Mouse (Mus musculus): ENCODE measurements around the gene Ino80b. TPM values are rescaled to one million over a fixed set of nuclear protein-coding genes. Genes with fewer than 3 reads are reported as not detected.

The Ino80b gene
- polyA plus RNA-seq, 1 experiment, result 70.3 TPM

GRCm38 (mm10) chr6:83134951-83135513 is 9.8 kb upstream of the Ino80b start, which contains the start of gene Rtkn:
Rtkn (plus strand) TSS chr6:83135463.
- peak within 1 kb of the TSS; percentile 83 for H3K4me3 ChIP-seq (ENCODE audit: low read depth, low read length)
- no peaks in the 10 kb centered on the region for H3K27me3 ChIP-seq (ENCODE audit: control insufficient read depth, insufficient read depth, low read length)
- peaks cover 27% of the 10 kb centered on the region for H3K4me1 ChIP-seq (ENCODE audit: control insufficient read depth, insufficient read depth, insufficient read length, low read length)
- H3K27ac ChIP-seq (ENCODE audit: insufficient read depth, low read depth, low read length), result peak within 1 kb of the TSS; percentile 93
- TF ChIP-seq CTCF (IDR thresholded peaks at IDR 0.05; ENCODE audit: extremely low read depth, insufficient read length, insufficient replicate concordance, low read depth, low read length) (no peak), POLR2A (IDR thresholded peaks at IDR 0.05; ENCODE audit: low read depth, low read length) (peak; percentile 58; the same call in 1 of the 2 replicates)
- H3K36me3 ChIP-seq (ENCODE audit: control insufficient read depth, insufficient read depth, low read length), result peaks cover 4% of the 10 kb centered on the region; the same call in 1 of the 2 replicates
- 28% methylated on average over 7 of the region's 7 CpGs for WGBS

GRCm38 (mm10) chr6:83134226-83134625 is 9.0 kb upstream of the Ino80b start:
- no peaks in the 10 kb centered on the region for H3K27me3 ChIP-seq (ENCODE audit: control insufficient read depth, insufficient read depth, low read length)
- 39% methylated on average over 3 of the region's 3 CpGs for WGBS

GRCm38 (mm10) chr6:83132176-83132919 is 7.1 kb upstream of the Ino80b start:
- WGBS, result 42% methylated on average over 9 of the region's 9 CpGs
- TF ChIP-seq CTCF (IDR thresholded peaks at IDR 0.05; ENCODE audit: extremely low read depth, insufficient read length, insufficient replicate concordance, low read depth, low read length), result no peak
- no peak for TF ChIP-seq POLR2A (IDR thresholded peaks at IDR 0.05; ENCODE audit: low read depth, low read length)
- Histone ChIP-seq H3K36me3 (ENCODE audit: control insufficient read depth, insufficient read depth, low read length) (no peaks in the 10 kb centered on the region), H3K4me3 (ENCODE audit: low read depth, low read length) (no peak overlapping the region), H3K27ac (ENCODE audit: insufficient read depth, low read depth, low read length) (peak overlapping the region; percentile 97), H3K4me1 (ENCODE audit: control insufficient read depth, insufficient read depth, insufficient read length, low read length) (peaks cover 21% of the 10 kb centered on the region), H3K27me3 (ENCODE audit: control insufficient read depth, insufficient read depth, low read length) (no peaks in the 10 kb centered on the region)

More at GRCm38 (mm10) chr6:83134226-83134625, 9.0 kb upstream of the Ino80b start:
- H3K27ac ChIP-seq (ENCODE audit: insufficient read depth, low read depth, low read length), result peak overlapping the region; percentile 93
- peaks cover 27% of the 10 kb centered on the region for H3K4me1 ChIP-seq (ENCODE audit: control insufficient read depth, insufficient read depth, insufficient read length, low read length)
- TF ChIP-seq CTCF (IDR thresholded peaks at IDR 0.05; ENCODE audit: extremely low read depth, insufficient read length, insufficient replicate concordance, low read depth, low read length) (no peak), POLR2A (IDR thresholded peaks at IDR 0.05; ENCODE audit: low read depth, low read length) (no peak)
- no peak overlapping the region for H3K4me3 ChIP-seq (ENCODE audit: low read depth, low read length)
- peaks cover 2% of the 10 kb centered on the region; the same call in 1 of the 2 replicates for H3K36me3 ChIP-seq (ENCODE audit: control insufficient read depth, insufficient read depth, low read length)

GRCm38 (mm10) chr6:83131469-83132034 is 6.3 kb upstream of the Ino80b start:
- WGBS, result 12% methylated on average over 6 of the region's 6 CpGs
- H3K4me1 ChIP-seq (ENCODE audit: control insufficient read depth, insufficient read depth, insufficient read length, low read length), result peaks cover 21% of the 10 kb centered on the region
- no peaks in the 10 kb centered on the region for H3K36me3 ChIP-seq (ENCODE audit: control insufficient read depth, insufficient read depth, low read length)
- peak overlapping the region; percentile 97 for H3K27ac ChIP-seq (ENCODE audit: insufficient read depth, low read depth, low read length)
- TF ChIP-seq CTCF (IDR thresholded peaks at IDR 0.05; ENCODE audit: extremely low read depth, insufficient read length, insufficient replicate concordance, low read depth, low read length) (no peak), POLR2A (IDR thresholded peaks at IDR 0.05; ENCODE audit: low read depth, low read length) (no peak)
- no peak overlapping the region for H3K4me3 ChIP-seq (ENCODE audit: low read depth, low read length)
- no peaks in the 10 kb centered on the region for H3K27me3 ChIP-seq (ENCODE audit: control insufficient read depth, insufficient read depth, low read length)

GRCm38 (mm10) chr6:83127419-83127818 is 2.2 kb upstream of the Ino80b start:
- WGBS, result 93% methylated on average over 5 of the region's 5 CpGs

GRCm38 (mm10) chr6:83124851-83125312 is 349 bp downstream of the Ino80b start:
- Histone ChIP-seq H3K27me3 (ENCODE audit: control insufficient read depth, insufficient read depth, low read length) (no peaks in the 10 kb centered on the region), H3K36me3 (ENCODE audit: control insufficient read depth, insufficient read depth, low read length) (no peaks in the 10 kb centered on the region), H3K4me1 (ENCODE audit: control insufficient read depth, insufficient read depth, insufficient read length, low read length) (peaks cover 13% of the 10 kb centered on the region), H3K4me3 (ENCODE audit: low read depth, low read length) (peak overlapping the region; percentile 74), H3K27ac (ENCODE audit: insufficient read depth, low read depth, low read length) (peak overlapping the region; percentile 17; the same call in 1 of the 2 replicates)
- under 1% methylated on average over 30 of the region's 30 CpGs for WGBS
- TF ChIP-seq CTCF (IDR thresholded peaks at IDR 0.05; ENCODE audit: extremely low read depth, insufficient read length, insufficient replicate concordance, low read depth, low read length) (no peak), POLR2A (IDR thresholded peaks at IDR 0.05; ENCODE audit: low read depth, low read length) (peak; percentile 83)

More at GRCm38 (mm10) chr6:83127419-83127818, 2.2 kb upstream of the Ino80b start:
- no peak overlapping the region for H3K4me3 ChIP-seq (ENCODE audit: low read depth, low read length)
- no peaks in the 10 kb centered on the region for H3K36me3 ChIP-seq (ENCODE audit: control insufficient read depth, insufficient read depth, low read length)
- TF ChIP-seq CTCF (IDR thresholded peaks at IDR 0.05; ENCODE audit: extremely low read depth, insufficient read length, insufficient replicate concordance, low read depth, low read length) (no peak), POLR2A (IDR thresholded peaks at IDR 0.05; ENCODE audit: low read depth, low read length) (no peak)
- H3K27ac ChIP-seq (ENCODE audit: insufficient read depth, low read depth, low read length), result no peak overlapping the region
- H3K27me3 ChIP-seq (ENCODE audit: control insufficient read depth, insufficient read depth, low read length), result no peaks in the 10 kb centered on the region
- H3K4me1 ChIP-seq (ENCODE audit: control insufficient read depth, insufficient read depth, insufficient read length, low read length), result peaks cover 12% of the 10 kb centered on the region; the same call in 1 of the 2 replicates

- no peaks in the 10 kb centered on the region for H3K27me3 ChIP-seq (ENCODE audit: control insufficient read depth, insufficient read depth, low read length)
- peaks cover 15% of the 10 kb centered on the region for H3K4me1 ChIP-seq (ENCODE audit: control insufficient read depth, insufficient read depth, insufficient read length, low read length)
- no peak overlapping the region for H3K27ac ChIP-seq (ENCODE audit: insufficient read depth, low read depth, low read length)
- H3K36me3 ChIP-seq (ENCODE audit: control insufficient read depth, insufficient read depth, low read length), result peaks cover 2% of the 10 kb centered on the region
- WGBS, result 88% methylated on average over 5 of the region's 5 CpGs
- H3K4me3 ChIP-seq (ENCODE audit: low read depth, low read length), result no peak overlapping the region
- no peak for TF ChIP-seq POLR2A (IDR thresholded peaks at IDR 0.05; ENCODE audit: low read depth, low read length)
These were observed 2.3 kb downstream of the Ino80b start for GRCm38 (mm10) chr6:83122961-83123360.

Data from small intestine, adult 2 months (tissue).